Mouse (Mus musculus): ENCODE measurements around the gene Lipt2.

- TF ChIP-seq CTCF (IDR thresholded peaks at IDR 0.05; ENCODE audit: low read depth, low read length) (no peak), POLR2A (IDR thresholded peaks at IDR 0.05; ENCODE audit: borderline replicate concordance, low read depth, low read length) (no peak)
These were observed 45.3 kb upstream of the Lipt2 start for GRCm38 (mm10) chr7:100113821-100114220.
